Mouse (Mus musculus) G1E (cell line): ENCODE results near the gene Tpbgl.

Source experiments
- CTCF ChIP-seq: IDR thresholded peaks from 2 replicates; pipeline ENCODE4 v1.5.1; 2012; ENCODE audit warnings: low read depth, low read length, inconsistent platforms, mixed read lengths
- GATA1 ChIP-seq: IDR thresholded peaks from 2 replicates; pipeline ENCODE4 v1.6.1; 2012; ENCODE audit warnings: borderline replicate concordance, low read length, inconsistent platforms, mixed read lengths
- GATA2 ChIP-seq: IDR thresholded peaks from 2 replicates; pipeline ENCODE4 v1.6.1; 2012; ENCODE audit warnings: low read depth, low read length, inconsistent platforms, borderline replicate concordance
- POLR2AphosphoS5 ChIP-seq: IDR thresholded peaks from 2 replicates; pipeline ENCODE4 v1.6.1; 2012; ENCODE audit warnings: low read depth, low read length, inconsistent platforms; ENCODE audit not compliant: insufficient replicate concordance
- TAL1 ChIP-seq: conservative IDR thresholded peaks from 2 replicates; pipeline ENCODE4 v1.6.1; 2012; ENCODE audit warnings: low read depth, low read length, inconsistent platforms, mixed read lengths

DNA sequence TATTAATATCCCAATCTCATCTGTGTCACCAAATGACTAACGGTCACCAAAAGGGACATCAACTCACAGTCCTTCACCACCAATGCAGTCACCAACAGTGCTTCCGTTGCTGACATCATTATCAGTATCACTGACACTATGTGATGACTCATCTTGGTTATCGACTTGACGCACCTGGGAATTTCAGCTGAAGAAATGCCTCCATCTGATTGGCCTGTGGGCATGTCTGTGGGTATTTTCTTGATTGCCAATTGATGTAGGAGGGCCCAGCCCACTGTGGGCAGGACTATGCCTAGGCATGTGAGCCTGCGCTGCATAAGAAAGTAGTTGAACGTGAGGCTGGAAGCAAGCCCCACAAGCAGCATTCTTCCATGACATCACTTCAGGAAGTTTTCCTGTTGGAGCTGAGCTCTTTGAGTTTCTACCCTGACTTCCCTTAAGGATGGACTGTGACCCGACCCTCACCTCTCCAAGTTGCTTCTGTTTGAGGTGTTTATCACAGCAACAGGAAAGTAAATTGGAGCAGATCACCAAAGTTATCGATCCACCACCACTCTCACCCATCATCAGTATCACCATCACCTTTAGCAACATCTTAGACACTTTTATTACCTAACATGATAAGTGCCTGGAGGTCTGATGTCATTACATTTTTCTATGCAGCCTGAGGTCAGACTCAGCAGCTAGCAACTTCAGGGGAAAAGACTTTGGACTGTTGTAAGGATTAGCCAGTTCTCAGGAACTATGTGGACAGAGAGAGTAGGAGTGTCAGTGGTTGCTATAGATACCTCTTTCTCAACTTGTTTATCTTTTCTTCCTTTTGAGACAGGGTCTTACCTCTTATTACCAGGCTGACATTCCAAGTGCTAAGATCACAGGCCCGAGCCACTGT, 44.9 kb upstream of the Tpbgl start:
- no peak for TF ChIP-seq CTCF
- no peak for TF ChIP-seq POLR2AphosphoS5
- no peak for TF ChIP-seq GATA1
- no peak for TF ChIP-seq TAL1
- TF ChIP-seq GATA2 = no peak
